Mouse (Mus musculus): ENCODE results near the gene Fsd1.

The Fsd1 gene

GRCm38 (mm10) chr17:56031431-56031830 is 45.1 kb downstream of the Fsd1 start:
- DNase-seq, result peak in 1 of 2 experiments; percentile 2

GRCm38 (mm10) chr17:56032127-56032733 is 45.9 kb downstream of the Fsd1 start:
- DNase-seq, result peak; percentile 54 to 70

DNA sequence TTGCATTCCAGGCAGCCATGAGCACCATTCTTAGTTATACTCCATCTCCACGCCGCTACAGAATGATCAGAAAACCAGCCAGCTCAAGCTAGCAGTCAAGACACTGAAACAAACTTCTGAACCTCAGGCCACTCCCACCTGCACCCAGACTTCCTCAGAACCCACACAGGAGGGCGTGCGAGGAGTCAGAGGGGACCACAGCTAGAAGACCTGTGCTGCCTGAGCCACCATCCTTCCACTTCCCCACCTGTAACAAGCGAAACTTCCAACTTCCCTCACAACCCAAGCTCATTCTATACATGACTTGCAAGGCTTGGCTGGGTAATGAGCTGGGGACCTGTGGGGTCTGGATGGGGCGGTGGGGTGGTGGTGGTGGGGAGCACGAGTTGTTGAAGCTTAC is 46.5 kb downstream of the Fsd1 start:
- DNase-seq, result peak in 1 of 2 experiments; percentile 10

DNA sequence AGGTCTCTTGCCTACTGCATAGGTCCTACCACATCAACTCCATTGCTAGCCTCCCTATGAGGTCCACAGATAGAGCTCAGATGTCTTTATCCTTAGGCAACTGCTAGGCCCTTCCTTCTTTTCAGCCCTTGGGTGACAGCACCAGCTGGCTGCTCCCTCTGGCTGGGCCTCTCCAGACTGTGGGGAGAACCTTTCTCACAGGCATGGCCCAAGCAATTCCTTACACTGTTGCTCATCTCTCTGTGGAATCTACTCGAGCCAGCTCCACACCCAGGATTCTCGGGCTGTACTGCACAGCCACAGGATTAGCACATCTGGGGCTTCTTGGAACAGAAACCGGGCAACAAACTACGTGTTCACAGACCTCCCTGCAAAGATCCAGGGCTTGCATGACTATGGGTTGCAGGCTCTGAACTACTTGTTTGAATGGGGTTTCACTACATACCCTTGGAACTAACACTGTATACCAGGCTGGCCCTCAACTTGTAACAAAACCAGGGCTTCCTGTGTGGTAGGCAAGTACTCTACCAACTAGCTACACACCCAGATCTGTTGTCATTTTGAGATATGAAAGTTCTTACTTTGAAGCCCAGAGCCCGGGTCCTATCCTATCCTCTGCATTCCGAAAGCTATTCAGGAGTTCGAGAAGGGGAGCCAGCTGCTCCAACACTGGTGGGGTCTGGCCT is 47.9 kb downstream of the Fsd1 start:
- DNase-seq, result no peak

DNA sequence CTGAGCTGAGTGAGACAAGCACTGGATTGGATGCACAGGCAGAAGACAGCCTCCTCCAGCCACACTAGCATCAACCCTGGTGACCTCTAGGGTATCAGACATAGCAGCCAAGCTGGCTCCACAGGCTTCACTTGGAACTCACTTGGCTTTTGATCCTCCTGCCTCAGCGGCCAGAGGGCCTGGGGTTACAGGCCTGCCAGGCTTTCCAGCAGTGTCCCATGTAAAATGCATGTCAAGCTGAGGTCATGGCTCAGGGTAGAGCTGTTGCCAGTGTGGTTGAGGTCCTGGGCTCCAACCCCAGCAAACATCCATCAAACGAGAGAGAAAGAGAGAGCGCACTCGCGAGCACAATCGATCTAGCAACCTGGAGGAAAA is 48.4 kb downstream of the Fsd1 start:
- no peak for DNase-seq

DNA sequence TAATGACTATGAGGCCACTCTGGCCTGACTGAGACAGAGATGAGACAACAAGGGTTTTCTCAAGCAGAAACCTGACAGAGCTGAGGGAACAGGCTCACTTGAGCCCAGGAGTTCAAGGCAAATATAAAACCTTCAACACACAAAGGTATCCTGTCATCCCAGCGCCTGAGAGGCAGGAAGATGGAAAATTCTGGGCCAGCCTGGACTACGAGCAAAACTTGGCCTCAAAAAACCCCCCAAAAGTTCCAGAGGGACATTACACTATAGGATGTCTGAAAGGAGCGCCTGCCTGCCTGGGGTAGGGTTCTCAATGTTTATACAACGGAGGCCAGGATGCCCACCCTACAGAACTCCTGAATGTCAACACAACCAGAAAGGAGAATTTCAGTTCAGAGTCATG is 48.9 kb downstream of the Fsd1 start:
- DNase-seq, result no peak

- peak; percentile 98 to 99 for DNase-seq
These were observed 50.0 kb downstream of the Fsd1 start, which contains the start of gene Sh3gl1 for GRCm38 (mm10) chr17:56036176-56036900. Gene Sh3gl1 (minus strand): TSS chr17:56036635.

- no peak for DNase-seq
These were observed 50.6 kb downstream of the Fsd1 start for GRCm38 (mm10) chr17:56036901-56037287.

GRCm38 (mm10) chr17:56038583-56039261 is 52.4 kb downstream of the Fsd1 start:
- no peak for DNase-seq

DNA sequence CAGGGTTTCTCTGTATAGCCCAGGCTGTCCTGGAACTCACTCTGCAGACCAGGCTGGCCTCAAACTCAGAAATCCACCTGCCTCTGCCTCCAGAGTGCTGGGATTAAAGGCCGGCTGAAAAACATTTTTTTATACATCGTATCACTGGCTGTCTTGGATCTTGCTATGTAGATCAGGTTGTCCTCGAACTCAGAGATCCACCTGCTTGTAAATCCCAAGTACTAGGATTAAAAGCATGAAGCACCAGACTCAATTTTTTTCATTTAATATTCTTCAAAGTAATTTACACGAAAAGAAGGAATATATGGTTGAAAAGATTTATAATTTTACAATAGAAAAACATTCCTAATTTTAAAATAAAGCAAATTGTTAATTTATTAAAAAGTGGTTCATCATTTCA is 53.0 kb downstream of the Fsd1 start:
- DNase-seq, result no peak

DNA sequence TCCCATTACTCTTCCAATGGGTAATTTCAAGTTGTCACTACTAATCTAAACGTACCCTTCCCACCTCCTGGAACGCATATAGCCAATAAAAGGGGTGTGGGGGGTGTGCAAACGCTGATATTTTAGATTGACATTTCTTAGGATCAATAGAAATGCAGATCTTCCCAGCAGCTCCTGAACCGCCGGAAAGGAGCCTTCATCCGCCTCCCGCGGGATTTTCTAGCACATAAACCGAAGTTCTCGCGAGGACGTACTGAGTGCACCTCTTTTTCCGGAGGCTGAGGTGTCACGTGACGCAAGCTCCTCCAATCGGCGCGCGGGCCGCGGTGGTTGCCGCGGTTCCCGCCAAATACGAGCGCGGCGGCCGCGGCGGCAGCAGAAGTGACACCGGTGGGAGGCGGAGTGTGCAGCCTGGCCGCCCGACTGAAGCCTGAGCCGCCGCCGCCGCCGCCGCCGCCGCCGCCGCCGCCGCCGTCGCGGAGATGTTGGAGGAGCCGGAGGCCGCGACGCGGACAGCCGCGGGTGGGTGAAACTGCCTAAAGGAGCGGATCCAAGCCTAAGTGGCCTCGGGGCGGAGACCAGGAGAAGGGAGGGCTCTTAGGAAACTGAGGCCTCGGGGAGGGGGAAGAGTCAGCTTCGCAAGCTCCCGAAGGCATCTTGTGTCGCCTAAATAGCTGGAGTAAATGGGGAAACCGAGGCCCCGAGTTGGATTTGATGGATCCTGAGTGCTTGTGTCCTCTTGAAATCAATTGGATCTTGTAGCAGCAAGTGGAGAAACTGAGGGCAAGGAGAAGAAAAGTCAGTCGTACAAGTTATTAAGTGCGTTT is 53.9 kb downstream of the Fsd1 start, which contains the start of gene Chaf1a:
Gene Chaf1a (plus strand): TSS at position 410 of the 827 bp plus-strand sequence.
- peak; percentile 99 to 100 for DNase-seq

- DNase-seq, result no peak
These were observed 54.5 kb downstream of the Fsd1 start for GRCm38 (mm10) chr17:56040857-56041163.

Data from kidney, postnatal 36 days (tissue).